Mouse (Mus musculus) embryonic facial prominence, embryonic 15.5 days (tissue): ENCODE data around the gene Ust. TPM values are rescaled to one million over a fixed set of nuclear protein-coding genes. Genes with fewer than 3 reads are reported as not detected.

Experiments used
- ATAC-seq: fragments of 200-750 bp; cut with Nextera tagmentation; 2 replicates; pipeline ENCODE4 v1.8.0; 2017; ENCODE audit warnings: low read depth, moderate TSS enrichment; ENCODE audit not compliant: insufficient number of reproducible peaks, low FRiP score, low TSS enrichment
- H3K27ac ChIP-seq: fragments of 300-500 bp; sonication (generic); replicated peaks from 2 replicates; pipeline ENCODE4 v1.5.1; 2015; ENCODE audit warnings: mild to moderate bottlenecking, inconsistent platforms
- H3K27me3 ChIP-seq: fragments of 300-500 bp; sonication (generic); 2 replicates; pipeline ENCODE4 v1.6.1; 2015; ENCODE audit warnings: inconsistent platforms
- H3K36me3 ChIP-seq: fragments of 300-500 bp; sonication (generic); 2 replicates; pipeline ENCODE4 v1.6.1; 2015; ENCODE audit warnings: mild to moderate bottlenecking, inconsistent platforms
- H3K4me1 ChIP-seq: fragments of 300-500 bp; sonication (generic); 2 replicates; pipeline ENCODE4 v1.6.1; 2015; ENCODE audit warnings: inconsistent platforms
- H3K4me2 ChIP-seq: fragments of 300-500 bp; sonication (generic); replicated peaks from 2 replicates; pipeline ENCODE4 v1.6.1; 2015; ENCODE audit warnings: mild to moderate bottlenecking, inconsistent platforms
- H3K4me3 ChIP-seq: fragments of 300-500 bp; sonication (generic); replicated peaks from 2 replicates; pipeline ENCODE4 v1.5.1; 2015; ENCODE audit warnings: mild to moderate bottlenecking, inconsistent platforms
- H3K9ac ChIP-seq: fragments of 300-500 bp; sonication (generic); 2 replicates; pipeline ENCODE4 v1.6.1; 2015; ENCODE audit warnings: inconsistent platforms
- H3K9me3 ChIP-seq: fragments of 300-500 bp; sonication (generic); replicated peaks from 2 replicates; pipeline ENCODE4 v1.6.1; 2016; ENCODE audit warnings: inconsistent platforms
- WGBS: fragments of 180-500 bp; shearing (Covaris S2); methylation state at CpG from one replicate; pipeline ENCODE4 v1.1.7; 2015; 5-methylcytosine and 5-hydroxymethylcytosine counted together
- polyA plus RNA-seq: library from polyadenylated mRNA; unstranded; fragments of >200 nt; fragmentation: Nextera tagmentation; extraction: Ambion mirVana; gene quantifications from 2 replicates; pipeline ENCODE4 v1.2.1, GENCODE M21; 2015

The Ust gene
- polyA plus RNA-seq, 1 experiment from 2014 or later = 12.0 TPM

DNA sequence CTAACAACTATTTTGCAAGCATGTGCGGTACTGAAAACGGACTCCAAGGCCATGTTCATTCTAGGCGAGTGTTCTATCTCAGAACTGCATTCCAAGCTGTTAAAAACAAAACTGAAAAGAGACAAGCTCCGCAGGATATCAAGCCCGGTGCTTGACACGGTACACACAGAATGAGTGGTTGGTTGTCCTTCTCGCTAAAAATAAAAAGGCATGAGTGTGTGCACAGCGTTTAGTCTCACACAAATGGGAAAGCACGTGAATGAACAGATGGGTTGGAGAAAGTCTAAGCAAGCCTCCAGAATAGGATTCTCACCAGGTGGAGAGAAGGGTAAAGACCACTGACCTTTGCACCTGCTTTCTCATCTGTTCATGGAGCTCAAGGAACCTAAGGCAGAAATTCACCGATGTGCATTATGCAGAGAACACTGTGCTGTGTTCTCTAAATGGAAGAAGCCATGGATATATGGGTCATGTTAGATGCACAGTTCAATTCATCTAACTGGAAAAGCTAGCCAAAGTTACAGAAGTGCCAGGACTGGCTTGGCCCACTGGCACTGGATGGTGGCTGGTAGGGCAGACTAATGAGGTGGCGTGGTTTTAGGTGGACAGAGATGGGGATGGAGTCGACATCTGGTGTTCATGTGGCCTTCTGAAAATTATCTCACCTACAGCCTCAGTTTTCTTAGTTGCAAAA is 90.8 kb downstream of the Ust start:
- Histone ChIP-seq H3K36me3 (no peaks in the 10 kb centered on the region), H3K27me3 (no peaks in the 10 kb centered on the region), H3K27ac (no peak overlapping the region), H3K4me2 (no peak overlapping the region), H3K4me3 (no peak overlapping the region), H3K9me3 (no peaks in the 10 kb centered on the region), H3K9ac (no peak overlapping the region), H3K4me1 (peaks cover 31% of the 10 kb centered on the region)
- no peak for ATAC-seq
- WGBS = 89% methylated on average over 12 of the region's 12 CpGs

DNA sequence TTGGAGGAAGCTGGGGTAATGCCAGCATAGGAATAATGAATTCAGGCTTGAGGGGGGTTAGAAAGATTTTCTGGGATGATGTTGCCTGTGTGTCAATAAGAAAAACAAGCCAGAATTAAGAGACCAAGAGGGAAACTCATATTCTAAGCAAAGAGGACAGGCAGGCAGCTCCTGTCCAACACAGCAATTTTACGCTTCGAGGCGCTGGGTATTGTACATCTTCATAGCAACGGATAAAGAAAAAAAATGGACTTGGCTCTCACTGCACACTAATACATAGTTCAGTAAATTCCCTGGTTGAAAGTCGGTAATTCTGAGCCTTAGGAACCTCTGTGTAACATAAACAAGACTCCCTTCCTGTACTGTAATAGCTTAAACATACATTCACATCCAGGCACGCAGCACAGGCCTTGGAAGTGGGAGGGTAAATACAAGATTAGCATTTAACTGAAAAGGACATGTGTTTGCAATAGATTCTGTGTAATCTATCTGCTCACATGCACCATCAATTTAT is 99.1 kb downstream of the Ust start:
- no peaks in the 10 kb centered on the region for H3K27me3 ChIP-seq
- H3K36me3 ChIP-seq = no peaks in the 10 kb centered on the region
- no peak for ATAC-seq
- H3K4me3 ChIP-seq = no peak overlapping the region
- 0 out of 2 replicates have a peak, but pooled peaks cover 7% of the 10 kb centered on the region for H3K4me1 ChIP-seq
- WGBS = 40% methylated on average over 6 of the region's 6 CpGs
- no peak overlapping the region for H3K4me2 ChIP-seq
- 0 out of 2 replicates have a peak overlapping the region, but pooled peaks have one; percentile 28 for H3K27ac ChIP-seq
- no peak overlapping the region for H3K9ac ChIP-seq
- H3K9me3 ChIP-seq = no peaks in the 10 kb centered on the region

GRCm38 (mm10) chr10:8415474-8415873 is 103.2 kb downstream of the Ust start:
- Histone ChIP-seq H3K9me3 (no peaks in the 10 kb centered on the region), H3K36me3 (no peaks in the 10 kb centered on the region), H3K9ac (no peak overlapping the region), H3K27me3 (no peaks in the 10 kb centered on the region), H3K27ac (no peak overlapping the region), H3K4me1 (0 out of 2 replicates have a peak, but pooled peaks cover 7% of the 10 kb centered on the region), H3K4me3 (no peak overlapping the region), H3K4me2 (no peak overlapping the region)
- WGBS = 64% methylated on average over 5 of the region's 5 CpGs
- ATAC-seq = no peak

- no peak overlapping the region for H3K9ac ChIP-seq
- WGBS = 88% methylated on average over 7 of the region's 7 CpGs
- H3K9me3 ChIP-seq = no peaks in the 10 kb centered on the region
- 0 out of 2 replicates have a peak, but pooled peaks cover 7% of the 10 kb centered on the region for H3K4me1 ChIP-seq
- H3K36me3 ChIP-seq = no peaks in the 10 kb centered on the region
- no peak overlapping the region for H3K4me3 ChIP-seq
- ATAC-seq = no peak
- H3K27ac ChIP-seq = no peak overlapping the region
- H3K4me2 ChIP-seq = no peak overlapping the region
- no peaks in the 10 kb centered on the region for H3K27me3 ChIP-seq
These were observed 103.6 kb downstream of the Ust start for GRCm38 (mm10) chr10:8415036-8415435.

DNA sequence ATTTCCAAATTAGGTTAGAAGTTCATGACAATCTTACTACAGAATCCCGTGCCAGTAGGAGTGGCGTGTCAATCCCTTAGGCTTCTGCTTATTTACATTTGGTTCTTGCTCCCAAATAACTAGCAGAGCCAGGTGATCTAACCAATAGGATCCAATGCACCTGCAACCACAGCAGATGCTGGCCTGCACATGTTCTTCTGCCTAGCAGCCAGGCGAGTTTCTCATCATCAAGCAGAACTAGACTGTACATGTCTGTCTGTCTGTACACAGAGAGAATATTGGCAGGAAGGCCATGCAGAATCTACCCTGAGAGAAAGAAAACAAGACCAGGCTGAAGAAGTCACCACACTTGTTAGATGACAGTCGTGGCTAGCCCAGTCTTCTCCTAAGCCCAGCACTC is 113.5 kb downstream of the Ust start:
- ATAC-seq = no peak
- no peak overlapping the region for H3K4me3 ChIP-seq
- no peaks in the 10 kb centered on the region for H3K4me1 ChIP-seq
- no peak overlapping the region for H3K27ac ChIP-seq
- WGBS = 70% methylated on average over 4 of the region's 4 CpGs
- H3K36me3 ChIP-seq = no peaks in the 10 kb centered on the region
- no peak overlapping the region for H3K4me2 ChIP-seq
- no peak overlapping the region for H3K9ac ChIP-seq
- no peaks in the 10 kb centered on the region for H3K27me3 ChIP-seq
- no peaks in the 10 kb centered on the region for H3K9me3 ChIP-seq

GRCm38 (mm10) chr10:8392226-8392625 is 126.4 kb downstream of the Ust start:
- Histone ChIP-seq H3K9ac (no peak overlapping the region), H3K27ac (no peak overlapping the region), H3K9me3 (no peaks in the 10 kb centered on the region), H3K4me2 (no peak overlapping the region), H3K4me3 (no peak overlapping the region), H3K4me1 (peaks cover 7% of the 10 kb centered on the region; the same call in 1 of the 2 replicates), H3K27me3 (no peaks in the 10 kb centered on the region), H3K36me3 (0 out of 2 replicates have a peak, but pooled peaks cover 3% of the 10 kb centered on the region)
- 87% methylated on average over 2 of the region's 2 CpGs for WGBS
- ATAC-seq = no peak

GRCm38 (mm10) chr10:8391264-8391748 is 127.3 kb downstream of the Ust start:
- 43% methylated on average over 4 of the region's 4 CpGs for WGBS
- H3K4me1 ChIP-seq = peaks cover 7% of the 10 kb centered on the region; the same call in 1 of the 2 replicates
- H3K4me2 ChIP-seq = no peak overlapping the region
- no peaks in the 10 kb centered on the region for H3K27me3 ChIP-seq
- no peak overlapping the region for H3K9ac ChIP-seq
- H3K36me3 ChIP-seq = no peaks in the 10 kb centered on the region
- no peak overlapping the region for H3K27ac ChIP-seq
- no peak overlapping the region for H3K4me3 ChIP-seq
- peak; percentile 60; the same call in 1 of the 2 replicates for ATAC-seq
- H3K9me3 ChIP-seq = no peaks in the 10 kb centered on the region

DNA sequence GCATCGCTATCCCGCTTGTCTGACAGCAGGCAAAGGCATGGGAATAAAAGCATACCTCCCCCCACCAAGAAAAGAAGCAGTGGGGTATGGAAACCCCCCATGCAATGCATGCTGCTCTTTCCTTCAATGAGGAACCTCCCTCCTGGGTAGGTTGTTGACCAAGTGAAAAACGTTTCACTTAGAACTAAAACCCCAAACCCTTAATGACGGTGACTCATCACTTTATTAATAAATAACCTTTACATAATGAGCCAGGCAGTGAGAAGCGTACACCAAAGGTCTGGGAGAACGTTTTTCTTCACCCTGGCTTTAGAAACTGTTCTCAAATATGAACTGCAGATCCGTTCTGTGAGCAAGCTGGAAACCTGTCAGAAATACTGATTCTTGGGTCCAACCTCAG is 130.4 kb downstream of the Ust start:
- Histone ChIP-seq H3K27me3 (no peaks in the 10 kb centered on the region), H3K9ac (no peak overlapping the region), H3K36me3 (no peaks in the 10 kb centered on the region), H3K27ac (no peak overlapping the region), H3K4me1 (peaks cover 7% of the 10 kb centered on the region; the same call in 1 of the 2 replicates), H3K9me3 (no peaks in the 10 kb centered on the region), H3K4me2 (no peak overlapping the region), H3K4me3 (no peak overlapping the region)
- 80% methylated on average over 7 of the region's 7 CpGs for WGBS
- no peak for ATAC-seq

- Histone ChIP-seq H3K4me1 (0 out of 2 replicates have a peak, but pooled peaks cover 3% of the 10 kb centered on the region), H3K9me3 (no peaks in the 10 kb centered on the region), H3K4me3 (no peak overlapping the region), H3K4me2 (no peak overlapping the region), H3K27me3 (no peaks in the 10 kb centered on the region), H3K9ac (no peak overlapping the region), H3K27ac (no peak overlapping the region), H3K36me3 (no peaks in the 10 kb centered on the region)
- whole genome bisulfite sequencing = 65% methylated on average over 10 of the region's 10 CpGs
- no peak for ATAC-seq
These were observed 148.6 kb downstream of the Ust start for GRCm38 (mm10) chr10:8369894-8370500.

GRCm38 (mm10) chr10:8365816-8366215 is 152.8 kb downstream of the Ust start:
- H3K4me1 ChIP-seq = 0 out of 2 replicates have a peak, but pooled peaks cover 3% of the 10 kb centered on the region

DNA sequence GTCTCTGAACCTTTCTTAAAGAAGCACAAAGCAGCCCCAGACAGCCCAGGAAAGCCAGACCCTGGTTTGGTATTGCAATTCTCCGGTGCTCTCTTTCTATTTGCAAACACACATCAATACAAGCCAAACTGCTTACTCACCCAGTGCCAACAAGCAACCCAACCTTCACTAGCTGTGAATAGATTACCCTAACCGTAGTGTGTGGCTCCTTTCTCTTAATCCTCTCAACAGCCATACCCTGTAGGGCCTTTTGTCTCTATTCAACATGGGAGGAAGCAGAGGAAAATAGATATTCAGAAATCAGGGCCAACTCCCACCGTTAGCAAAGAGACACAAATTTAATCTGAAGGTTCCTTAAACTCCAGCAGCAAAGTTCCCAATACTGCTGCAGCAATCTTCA is 154.4 kb downstream of the Ust start:
- no peaks in the 10 kb centered on the region for H3K27me3 ChIP-seq
- no peak overlapping the region for H3K4me3 ChIP-seq
- no peaks in the 10 kb centered on the region for H3K9me3 ChIP-seq
- 57% methylated on average over 3 of the region's 3 CpGs for WGBS
- no peaks in the 10 kb centered on the region for H3K4me1 ChIP-seq
- no peak overlapping the region for H3K4me2 ChIP-seq
- H3K27ac ChIP-seq = no peak overlapping the region
- ATAC-seq = no peak
- H3K9ac ChIP-seq = no peak overlapping the region
- H3K36me3 ChIP-seq = no peaks in the 10 kb centered on the region

More at GRCm38 (mm10) chr10:8365816-8366215, 152.8 kb downstream of the Ust start:
- no peak for ATAC-seq
- H3K4me3 ChIP-seq = no peak overlapping the region
- H3K9me3 ChIP-seq = no peaks in the 10 kb centered on the region
- H3K27ac ChIP-seq = no peak overlapping the region
- no peak overlapping the region for H3K4me2 ChIP-seq
- H3K36me3 ChIP-seq = no peaks in the 10 kb centered on the region
- no peaks in the 10 kb centered on the region for H3K27me3 ChIP-seq
- WGBS = 42% methylated on average over 1 of the region's 1 CpGs
- H3K9ac ChIP-seq = no peak overlapping the region
